Mouse (Mus musculus) heart, embryonic 12.5 days (tissue): ENCODE results near the gene Ano9. TPM values are rescaled to one million over a fixed set of nuclear protein-coding genes. Genes with fewer than 3 reads are reported as not detected.

Source experiments
- ATAC-seq: fragments of 200-750 bp; cut with Nextera tagmentation; 2 replicates; pipeline ENCODE4 v1.8.0; 2017; ENCODE audit warnings: moderate TSS enrichment, moderate library complexity; ENCODE audit not compliant: insufficient number of reproducible peaks, low FRiP score
- H3K27ac ChIP-seq: fragments of 300-500 bp; sonication (generic); 2 replicates; pipeline ENCODE4 v1.5.1; 2016; ENCODE audit warnings: mild to moderate bottlenecking, moderate library complexity; ENCODE audit not compliant: poor library complexity, severe bottlenecking
- H3K27me3 ChIP-seq: fragments of 300-500 bp; sonication (generic); replicated peaks from 2 replicates; pipeline ENCODE4 v1.6.1; 2016; ENCODE audit warnings: mild to moderate bottlenecking, moderate library complexity
- H3K36me3 ChIP-seq: fragments of 300-500 bp; sonication (generic); 2 replicates; pipeline ENCODE4 v1.6.1; 2016; ENCODE audit warnings: mild to moderate bottlenecking, moderate library complexity
- H3K4me1 ChIP-seq: fragments of 300-500 bp; sonication (generic); replicated peaks from 2 replicates; pipeline ENCODE4 v1.6.1; 2016; ENCODE audit warnings: mild to moderate bottlenecking
- H3K4me2 ChIP-seq: fragments of 300-500 bp; sonication (generic); 2 replicates; pipeline ENCODE4 v1.6.1; 2016; ENCODE audit warnings: mild to moderate bottlenecking, moderate library complexity
- H3K4me3 ChIP-seq: fragments of 300-500 bp; sonication (generic); 2 replicates; pipeline ENCODE4 v1.5.1; 2016; ENCODE audit warnings: mild to moderate bottlenecking
- H3K9ac ChIP-seq: fragments of 300-500 bp; sonication (generic); 2 replicates; pipeline ENCODE4 v1.6.1; 2016; ENCODE audit warnings: mild to moderate bottlenecking, moderate library complexity
- H3K9me3 ChIP-seq: fragments of 300-500 bp; sonication (generic); replicated peaks from 2 replicates; pipeline ENCODE4 v1.6.1; 2016; ENCODE audit warnings: mild to moderate bottlenecking, moderate library complexity
- WGBS: fragments of 180-500 bp; shearing (Covaris S2); methylation state at CpG from one replicate; pipeline ENCODE4 v1.1.7; 2016; 5-methylcytosine and 5-hydroxymethylcytosine counted together
- polyA plus RNA-seq: library from polyadenylated mRNA; unstranded; fragments of >200 nt; fragmentation: Nextera tagmentation; extraction: Ambion mirVana; gene quantifications from 2 replicates; pipeline ENCODE4 v1.2.1, GENCODE M21; 2016

Ano9 gene
- polyA plus RNA-seq, 1 experiment from 2014 or later = 0.09 TPM

DNA sequence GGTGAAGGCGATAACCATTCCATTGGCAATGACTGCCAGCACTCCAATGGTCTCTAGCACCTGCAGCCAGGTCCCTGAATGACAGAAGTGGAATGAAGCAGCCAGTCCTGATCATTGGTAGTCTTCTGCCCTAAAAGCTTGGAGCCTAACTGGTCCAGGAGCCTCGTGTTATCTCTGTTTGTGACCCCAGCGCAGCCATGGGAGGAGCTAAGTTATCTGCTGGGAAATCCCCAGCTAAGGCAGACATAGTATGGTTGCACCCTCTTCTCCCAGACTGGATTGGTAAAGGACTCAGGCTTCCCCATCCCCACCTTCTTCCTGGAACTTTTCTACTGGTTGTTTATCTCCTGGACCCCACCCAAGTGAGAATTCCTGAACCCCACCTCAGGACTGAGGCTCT lies 14.4 kb downstream of the Ano9 start:
- Histone ChIP-seq H3K36me3 (no peaks in the 10 kb centered on the region), H3K27me3 (peaks cover 47% of the 10 kb centered on the region), H3K9me3 (no peaks in the 10 kb centered on the region), H3K9ac (no peak overlapping the region), H3K4me2 (no peak overlapping the region), H3K27ac (no peak overlapping the region), H3K4me3 (no peak overlapping the region), H3K4me1 (peaks cover 11% of the 10 kb centered on the region)
- 51% methylated on average over 3 of the region's 3 CpGs for WGBS
- no peak for ATAC-seq

- Histone ChIP-seq H3K4me2 (peak within 1 kb of the TSS; percentile 95), H3K4me3 (peak within 1 kb of the TSS; percentile 52), H3K4me1 (peaks cover 16% of the 10 kb centered on the region), H3K27me3 (peaks cover 62% of the 10 kb centered on the region), H3K27ac (no peak within 1 kb of the TSS), H3K9ac (peak within 1 kb of the TSS; percentile 66), H3K36me3 (no peaks in the 10 kb centered on the region), H3K9me3 (no peaks in the 10 kb centered on the region)
- ATAC-seq = no peak
- 1% methylated on average over 56 of the region's 56 CpGs for WGBS
Observed at GRCm38 (mm10) chr7:141099911-141100691, 17.5 kb downstream of the Ano9 start, which contains the start of gene Sigirr. TSS of gene Sigirr (minus strand) at chr7:141100572.

GRCm38 (mm10) chr7:141097177-141097576 lies 20.4 kb downstream of the Ano9 start:
- WGBS = 72% methylated on average over 5 of the region's 5 CpGs
- Histone ChIP-seq H3K9me3 (no peaks in the 10 kb centered on the region), H3K9ac (no peak overlapping the region), H3K27ac (no peak overlapping the region), H3K27me3 (peaks cover 62% of the 10 kb centered on the region), H3K36me3 (no peaks in the 10 kb centered on the region), H3K4me1 (peaks cover 17% of the 10 kb centered on the region), H3K4me3 (no peak overlapping the region), H3K4me2 (no peak overlapping the region)
- ATAC-seq = no peak

DNA sequence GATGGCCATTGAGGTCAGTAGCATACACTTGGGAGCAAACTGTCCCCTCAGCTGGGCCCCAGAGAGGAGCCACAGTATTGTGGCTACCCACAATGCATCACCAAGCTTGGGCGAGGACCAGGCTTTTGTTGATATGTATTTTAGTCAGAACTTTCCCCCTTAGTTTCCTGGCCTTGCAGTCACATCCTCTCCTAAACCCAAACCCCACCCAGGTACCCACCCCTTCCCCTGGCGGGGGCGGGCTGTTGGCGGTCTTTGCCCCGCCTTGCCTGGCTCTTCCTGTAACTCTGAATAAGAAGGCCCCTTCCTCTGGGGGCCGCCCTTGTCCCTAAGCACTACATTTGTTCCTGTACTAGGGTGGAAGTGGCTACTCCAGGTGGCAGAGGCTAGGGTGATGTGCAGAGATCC lies 21.0 kb downstream of the Ano9 start:
- Histone ChIP-seq H3K27me3 (peaks cover 61% of the 10 kb centered on the region), H3K4me3 (0 out of 2 replicates have a peak overlapping the region, but pooled peaks have one; percentile 7)
- peak; percentile 43; the same call in 1 of the 2 replicates for ATAC-seq

GRCm38 (mm10) chr7:141096021-141096420 lies 21.6 kb downstream of the Ano9 start:
- Histone ChIP-seq H3K9ac (no peak overlapping the region), H3K4me3 (no peak overlapping the region), H3K27me3 (peaks cover 61% of the 10 kb centered on the region), H3K27ac (0 out of 2 replicates have a peak overlapping the region, but pooled peaks have one; percentile 1), H3K9me3 (no peaks in the 10 kb centered on the region), H3K36me3 (no peaks in the 10 kb centered on the region), H3K4me2 (peak overlapping the region; percentile 36), H3K4me1 (peaks cover 20% of the 10 kb centered on the region)
- no peak for ATAC-seq
- 74% methylated on average over 6 of the region's 6 CpGs for WGBS

More for the DNA sequence above, 21.0 kb downstream of the Ano9 start:
- no peaks in the 10 kb centered on the region for H3K36me3 ChIP-seq
- H3K9me3 ChIP-seq = no peaks in the 10 kb centered on the region
- H3K9ac ChIP-seq = no peak overlapping the region
- peak overlapping the region; percentile 36 for H3K4me2 ChIP-seq
- 25% methylated on average over 6 of the region's 6 CpGs for whole genome bisulfite sequencing
- H3K4me1 ChIP-seq = peaks cover 20% of the 10 kb centered on the region
- 0 out of 2 replicates have a peak overlapping the region, but pooled peaks have one; percentile 1 for H3K27ac ChIP-seq

DNA sequence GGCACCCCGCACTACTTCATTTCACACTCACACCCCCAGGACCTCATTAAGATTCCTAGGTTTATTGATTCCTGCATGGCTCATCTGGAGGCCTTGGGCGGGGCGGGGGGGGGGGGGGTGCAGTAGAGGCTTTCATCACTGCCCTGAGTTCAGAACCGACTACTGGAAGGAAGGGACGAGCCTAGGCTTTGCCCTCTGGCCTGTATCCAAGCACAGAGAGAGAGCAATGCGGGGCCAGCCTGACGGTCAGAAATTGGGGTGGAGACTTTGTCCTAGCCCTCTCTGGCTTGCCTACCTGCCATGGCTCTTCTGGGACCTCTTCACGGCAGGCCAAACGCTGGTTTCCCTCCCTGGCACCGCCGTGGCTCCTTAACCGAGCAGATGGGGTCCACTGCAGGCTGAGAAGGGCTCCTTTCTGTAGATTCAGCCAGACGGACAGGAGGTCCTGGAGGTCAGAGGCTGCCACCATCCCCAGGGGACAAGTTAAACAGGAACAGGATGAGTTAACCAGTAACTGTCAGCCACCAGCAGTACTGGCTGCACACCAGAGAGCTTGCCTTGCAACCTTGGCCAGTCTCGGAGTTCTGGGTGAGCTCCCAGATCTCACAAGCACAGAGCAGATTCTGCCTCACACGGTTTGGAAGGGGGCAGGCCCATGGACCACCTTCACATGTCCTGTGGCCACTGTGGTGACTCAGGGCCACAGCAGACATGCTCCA lies 23.0 kb downstream of the Ano9 start:
- no peaks in the 10 kb centered on the region for H3K36me3 ChIP-seq
- peaks cover 13% of the 10 kb centered on the region for H3K4me1 ChIP-seq
- peaks cover 63% of the 10 kb centered on the region for H3K27me3 ChIP-seq
- H3K9ac ChIP-seq = no peak overlapping the region
- no peak overlapping the region for H3K4me3 ChIP-seq
- no peaks in the 10 kb centered on the region for H3K9me3 ChIP-seq
- no peak overlapping the region for H3K27ac ChIP-seq
- WGBS = 69% methylated on average over 15 of the region's 15 CpGs
- ATAC-seq = no peak
- no peak overlapping the region for H3K4me2 ChIP-seq

DNA sequence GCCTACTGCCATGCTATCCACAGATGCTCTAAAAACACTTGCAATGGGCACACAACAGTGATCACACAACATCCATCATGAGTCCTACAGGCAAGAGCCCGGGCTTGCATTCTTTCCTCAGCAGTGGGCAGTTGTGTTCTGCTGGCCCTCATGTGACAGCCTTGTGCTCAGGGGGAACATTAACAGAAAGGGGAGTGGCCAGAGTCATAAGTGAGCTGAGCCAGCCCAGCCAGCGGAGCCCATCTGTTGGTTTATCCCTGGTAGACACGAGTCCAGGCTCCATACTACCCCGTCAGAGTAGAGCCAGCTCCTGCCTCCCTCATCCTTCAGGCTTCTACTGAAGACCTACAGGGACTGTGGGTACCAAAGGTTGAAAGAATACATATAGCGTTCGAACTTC lies 23.7 kb downstream of the Ano9 start:
- no peak for ATAC-seq
- 85% methylated on average over 6 of the region's 6 CpGs for WGBS
- Histone ChIP-seq H3K4me3 (no peak overlapping the region), H3K36me3 (no peaks in the 10 kb centered on the region), H3K9ac (no peak overlapping the region), H3K9me3 (no peaks in the 10 kb centered on the region), H3K4me1 (peaks cover 9% of the 10 kb centered on the region; the same call in 1 of the 2 replicates), H3K27me3 (peaks cover 63% of the 10 kb centered on the region), H3K27ac (no peak overlapping the region), H3K4me2 (no peak overlapping the region)

DNA sequence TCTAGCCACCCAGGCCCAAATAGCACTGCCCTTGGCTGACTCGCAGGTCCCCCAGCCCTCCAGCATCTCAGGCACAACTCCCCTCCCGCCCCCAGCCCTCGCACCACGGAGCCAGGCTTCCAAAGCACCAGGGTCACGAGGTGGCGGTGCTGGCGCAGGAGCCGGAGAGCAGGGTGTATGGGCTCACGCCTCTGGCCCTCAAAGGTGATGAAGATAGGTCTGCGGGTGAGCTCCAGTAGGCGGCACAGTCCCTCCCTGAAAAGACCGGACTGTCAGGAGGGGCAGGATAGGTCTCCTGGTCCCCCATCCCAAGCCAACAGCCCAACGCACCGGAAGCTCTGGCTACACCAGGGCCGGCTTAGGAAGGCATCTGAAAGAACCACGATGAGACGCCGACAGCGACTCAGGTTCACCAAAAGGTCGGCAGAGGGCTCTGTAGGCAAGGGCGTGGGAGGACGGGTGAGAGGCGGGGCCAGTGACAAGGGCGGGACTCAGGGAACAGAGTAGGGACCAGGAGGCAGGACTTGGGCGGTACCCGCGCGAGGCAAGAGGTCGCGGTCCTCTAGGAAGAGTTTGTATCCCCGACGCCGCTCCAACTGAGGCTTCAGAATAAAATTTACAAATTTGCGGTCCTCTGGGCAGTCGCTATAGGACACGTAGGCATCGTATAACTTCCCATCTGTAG lies 25.4 kb downstream of the Ano9 start:
- ATAC-seq = peak; percentile 85
- Histone ChIP-seq H3K4me2 (peak overlapping the region; percentile 61), H3K9ac (no peak overlapping the region; the same call in 1 of the 2 replicates), H3K27me3 (peaks cover 64% of the 10 kb centered on the region), H3K9me3 (no peaks in the 10 kb centered on the region), H3K4me3 (peak overlapping the region; percentile 20; the same call in 1 of the 2 replicates), H3K27ac (no peak overlapping the region), H3K4me1 (peaks cover 15% of the 10 kb centered on the region; the same call in 1 of the 2 replicates), H3K36me3 (no peaks in the 10 kb centered on the region)
- 5% methylated on average over 37 of the region's 37 CpGs for WGBS

DNA sequence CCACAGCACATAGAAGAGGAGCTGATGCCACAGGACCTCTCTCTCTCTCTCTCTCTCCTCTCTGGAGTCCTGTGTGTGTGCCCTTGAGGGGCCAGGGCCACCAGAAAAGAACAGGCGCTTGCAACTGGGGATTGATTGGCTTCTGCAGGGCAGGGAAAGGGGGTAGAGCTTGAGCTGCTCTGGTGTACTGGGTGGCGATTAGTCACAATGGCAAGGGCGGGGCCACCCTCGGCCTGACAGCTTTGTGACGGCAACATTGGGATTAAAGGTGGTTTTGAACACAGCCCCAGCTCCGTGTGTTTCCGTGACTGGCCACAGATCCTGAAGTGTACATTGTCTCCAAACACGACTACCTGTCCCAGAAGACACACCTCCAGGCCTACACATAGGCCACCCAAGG lies 27.4 kb downstream of the Ano9 start:
- H3K4me1 ChIP-seq = peaks cover 10% of the 10 kb centered on the region; the same call in 1 of the 2 replicates
- H3K27me3 ChIP-seq = peaks cover 69% of the 10 kb centered on the region
- no peak overlapping the region for H3K4me2 ChIP-seq
- WGBS = 66% methylated on average over 8 of the region's 8 CpGs
- no peaks in the 10 kb centered on the region for H3K9me3 ChIP-seq
- H3K36me3 ChIP-seq = no peaks in the 10 kb centered on the region
- no peak for ATAC-seq
- H3K27ac ChIP-seq = no peak overlapping the region
- H3K9ac ChIP-seq = no peak overlapping the region
- H3K4me3 ChIP-seq = no peak overlapping the region

- Histone ChIP-seq H3K27me3 (peaks cover 64% of the 10 kb centered on the region), H3K36me3 (no peaks in the 10 kb centered on the region), H3K9me3 (no peaks in the 10 kb centered on the region), H3K9ac (0 out of 2 replicates have a peak overlapping the region, but pooled peaks have one; percentile 24), H3K4me3 (peak overlapping the region; percentile 19; the same call in 1 of the 2 replicates), H3K27ac (no peak overlapping the region), H3K4me1 (peaks cover 10% of the 10 kb centered on the region; the same call in 1 of the 2 replicates), H3K4me2 (peak overlapping the region; percentile 51)
- 6% methylated on average over 18 of the region's 18 CpGs for WGBS
- no peak for ATAC-seq
Observed at GRCm38 (mm10) chr7:141088473-141088872, 29.1 kb downstream of the Ano9 start.
